In genomic region chr8:111717866-111718265, GRCm38 (mm10) we compare ENCODE assay signal across 8 mouse cellular contexts. TPM values are rescaled to one million over a fixed set of nuclear protein-coding genes. Genes with fewer than 3 reads are reported as not detected.
DNase-seq lines count a peak whose midpoint lies in the region; ATAC-seq and TF ChIP-seq lines count a peak whose summit lies in the region.

No protein-coding gene starts in this region.

- ATAC-seq in heart, embryonic 14.5 days (ENCODE audit: insufficient number of reproducible peaks, insufficient read depth, low FRiP score, low read depth) = 0 out of 2 replicates have a peak, but pooled peaks have one; percentile 6
- ATAC-seq in limb, embryonic 12.5 days (ENCODE audit: insufficient number of reproducible peaks, insufficient read depth, low FRiP score, low TSS enrichment, low read depth) = no peak
- ATAC-seq in midbrain, embryonic 12.5 days (ENCODE audit: low FRiP score, low read depth) = 0 out of 2 replicates have a peak, but pooled peaks have one; percentile 7

- no peak for TF ChIP-seq CTCF in thymus, adult 2 months (IDR thresholded peaks at IDR 0.05; ENCODE audit: borderline replicate concordance, control insufficient read depth, extremely low read depth, insufficient read depth, low read length, poor library complexity)

- peak overlapping the region; percentile 57 for H3K4me2 ChIP-seq in heart, embryonic 14.5 days (ENCODE audit: low read length)
- H3K4me2 ChIP-seq in limb, embryonic 12.5 days = no peak overlapping the region
- peak overlapping the region; percentile 22; the same call in 1 of the 2 replicates for H3K4me2 ChIP-seq in midbrain, embryonic 12.5 days (replicated peaks)

- H3K27ac ChIP-seq in heart, embryonic 14.5 days (replicated peaks in 1 of 2; ENCODE audit: control insufficient read depth in 1 of 2, insufficient read depth in 1 of 2, low read depth in 2 of 2, low read length in 2 of 2) = peak overlapping the region; percentile 99
- peak overlapping the region; percentile 46; the same call in 1 of the 2 replicates for H3K27ac ChIP-seq in limb, embryonic 12.5 days
- peak overlapping the region; percentile 98 for H3K27ac ChIP-seq in midbrain, embryonic 12.5 days (replicated peaks)
- H3K27ac ChIP-seq in thymus, adult 2 months (ENCODE audit: control insufficient read depth, insufficient read depth, low read length) = no peak overlapping the region

- WGBS in heart, embryonic 14.5 days = 10% methylated on average over 6 of the region's 6 CpGs
- WGBS in limb, embryonic 12.5 days = 83% methylated on average over 6 of the region's 6 CpGs
- 66% methylated on average over 6 of the region's 6 CpGs for WGBS in midbrain, embryonic 12.5 days
- WGBS in thymus, adult 2 months = 78% methylated on average over 6 of the region's 6 CpGs

- H3K9me3 ChIP-seq in heart, embryonic 14.5 days (ENCODE audit: control insufficient read depth, low read length) = no peaks in the 10 kb centered on the region
- no peaks in the 10 kb centered on the region for H3K9me3 ChIP-seq in limb, embryonic 12.5 days
- no peaks in the 10 kb centered on the region for H3K9me3 ChIP-seq in midbrain, embryonic 12.5 days

- H3K9ac ChIP-seq in heart, embryonic 14.5 days (ENCODE audit: low read length) = peak overlapping the region; percentile 75
- no peak overlapping the region for H3K9ac ChIP-seq in limb, embryonic 12.5 days (replicated peaks)
- peak overlapping the region; percentile 41; the same call in 1 of the 2 replicates for H3K9ac ChIP-seq in midbrain, embryonic 12.5 days (replicated peaks)

- H3K36me3 ChIP-seq in heart, embryonic 14.5 days (ENCODE audit: control insufficient read depth, insufficient read depth, low read length) = peaks cover 60% of the 10 kb centered on the region
- peaks cover 78% of the 10 kb centered on the region for H3K36me3 ChIP-seq in limb, embryonic 12.5 days
- H3K36me3 ChIP-seq in midbrain, embryonic 12.5 days = peaks cover 47% of the 10 kb centered on the region
- no peaks in the 10 kb centered on the region for H3K36me3 ChIP-seq in thymus, adult 2 months (ENCODE audit: control insufficient read depth, insufficient read depth, low read length)

- H3K4me1 ChIP-seq in heart, embryonic 14.5 days (ENCODE audit: control insufficient read depth in 2 of 2, insufficient read depth in 2 of 2, low read length in 2 of 2) = peaks cover 40 to 54% of the 10 kb centered on the region in 2 experiments
- H3K4me1 ChIP-seq in limb, embryonic 12.5 days (replicated peaks) = peaks cover 16% of the 10 kb centered on the region
- peaks cover 32% of the 10 kb centered on the region for H3K4me1 ChIP-seq in midbrain, embryonic 12.5 days
- H3K4me1 ChIP-seq in thymus, adult 2 months (replicated peaks; ENCODE audit: control insufficient read depth, insufficient read depth, low read length) = no peaks in the 10 kb centered on the region; the same call in 1 of the 2 replicates

- no peak for TF ChIP-seq POLR2A in thymus, adult 2 months (IDR thresholded peaks at IDR 0.05; ENCODE audit: control insufficient read depth, extremely low read depth, insufficient read depth, low read length, poor library complexity)

- no peak overlapping the region for H3K4me3 ChIP-seq in heart, embryonic 14.5 days (ENCODE audit: control insufficient read depth in 1 of 2, insufficient read depth in 1 of 2, low read depth in 1 of 2, low read length in 2 of 2)
- no peak overlapping the region for H3K4me3 ChIP-seq in limb, embryonic 12.5 days (replicated peaks)
- H3K4me3 ChIP-seq in midbrain, embryonic 12.5 days = no peak overlapping the region
- H3K4me3 ChIP-seq in thymus, adult 2 months (ENCODE audit: control insufficient read depth, insufficient read depth, low read length) = no peak overlapping the region

- DNase-seq in gastrocnemius, postnatal 10 days = peak; percentile 41
- no peak for DNase-seq in gastrocnemius, adult 8-10 months (ENCODE audit: low spot score in 2 of 2)
- peak; percentile 69 for DNase-seq in cerebellum, adult 9-11 months
- DNase-seq in thymus, adult 2 months = no peak
- no peak for DNase-seq in right cerebral cortex, postnatal 25 days

- no peaks in the 10 kb centered on the region for H3K27me3 ChIP-seq in heart, embryonic 14.5 days (ENCODE audit: control insufficient read depth, insufficient read depth, low read length)
- H3K27me3 ChIP-seq in limb, embryonic 12.5 days = no peaks in the 10 kb centered on the region
- H3K27me3 ChIP-seq in midbrain, embryonic 12.5 days = no peaks in the 10 kb centered on the region
- H3K27me3 ChIP-seq in thymus, adult 2 months (ENCODE audit: control insufficient read depth, insufficient read depth, low read length) = no peaks in the 10 kb centered on the region

RNA-seq across cellular contexts. Expression of gene Bcar1, which starts 25.7 kb away (rescaled TPM):
- total RNA-seq in gastrocnemius, postnatal 10 days (2021) = 10 to 100 TPM; 22.3 to 27.1 TPM
- total RNA-seq in gastrocnemius, adult 8-10 months (2022) = 10 to 100 TPM; 10.7 to 11.1 (median 10.8) TPM
- polyA plus RNA-seq in heart, embryonic 14.5 days (2014; fragmentation: Nextera tagmentation; extraction: Ambion mirVana) = 49.5 and 50.8 TPM in 2 replicates
- 39.5 and 39.7 TPM in 2 replicates for polyA plus RNA-seq in limb, embryonic 12.5 days (2016; fragmentation: Nextera tagmentation; extraction: Ambion mirVana)
- 52.4 and 53.8 TPM in 2 replicates for polyA plus RNA-seq in midbrain, embryonic 12.5 days (2016; fragmentation: Nextera tagmentation; extraction: Ambion mirVana)
- polyA plus RNA-seq in thymus, adult 2 months (2012; rRNA removed) = 11.8 and 14.0 TPM in 2 replicates

RNA-seq across cellular contexts. Expression of gene Ctrb1, which starts 27.1 kb away (rescaled TPM):
- not detected for total RNA-seq in gastrocnemius, postnatal 10 days (2021)
- under 1 TPM in 1 of 4 experiments, not detected in 3; 0.35 TPM for total RNA-seq in gastrocnemius, adult 8-10 months (2022)
- polyA plus RNA-seq in heart, embryonic 14.5 days (2014; fragmentation: Nextera tagmentation; extraction: Ambion mirVana) = not detected in 2 replicates
- not detected in 2 replicates for polyA plus RNA-seq in limb, embryonic 12.5 days (2016; fragmentation: Nextera tagmentation; extraction: Ambion mirVana)
- polyA plus RNA-seq in midbrain, embryonic 12.5 days (2016; fragmentation: Nextera tagmentation; extraction: Ambion mirVana) = not detected in 2 replicates
- 6.6 and 11.8 TPM in 2 replicates for polyA plus RNA-seq in thymus, adult 2 months (2012; rRNA removed)

Comparison
In these comparisons a context has a peak if more than half of its experiments do, and no peak if none do; other contexts are left out.
1. DNase-seq: peak in gastrocnemius, postnatal 10 days (single experiment) and cerebellum, adult 9-11 months (single experiment); none in gastrocnemius, adult 8-10 months (0 of 2), thymus, adult 2 months (single experiment) and right cerebral cortex, postnatal 25 days (single experiment).